Mouse (Mus musculus) mesoderm, embryonic 11.5 days (tissue): Measurements from ENCODE around the gene Scly.

Source experiments
- DNase-seq: peaks from one replicate; pipeline ENCODE4 v3.0.0-alpha.2; 2012; ENCODE audit warnings: low read depth, low spot score

Scly gene

GRCm38 (mm10) chr1:91297799-91298744 is at the start of gene Scly:
Scly (plus strand) TSS chr1:91298338.
- DNase-seq = peak; percentile 93

- DNase-seq = no peak
Observed at GRCm38 (mm10) chr1:91248970-91249369, 49.2 kb upstream of the Scly start.

GRCm38 (mm10) chr1:91249564-91250414 is 48.3 kb upstream of the Scly start, which contains the start of gene Ube2f:
Ube2f (plus strand) TSS chr1:91250304.
- peak; percentile 98 for DNase-seq

GRCm38 (mm10) chr1:91250415-91251147 is 47.6 kb upstream of the Scly start:
- no peak for DNase-seq

- DNase-seq = no peak
Observed at GRCm38 (mm10) chr1:91251148-91251650, 46.9 kb upstream of the Scly start.

- DNase-seq = no peak
Observed at GRCm38 (mm10) chr1:91251927-91252326, 46.2 kb upstream of the Scly start.

- DNase-seq = no peak
Observed at GRCm38 (mm10) chr1:91257918-91258317, 40.2 kb upstream of the Scly start.

GRCm38 (mm10) chr1:91259794-91260193 is 38.3 kb upstream of the Scly start:
- DNase-seq = no peak

- no peak for DNase-seq
Observed at GRCm38 (mm10) chr1:91262508-91262907, 35.6 kb upstream of the Scly start.

GRCm38 (mm10) chr1:91272260-91272659 is 25.9 kb upstream of the Scly start:
- DNase-seq = no peak

GRCm38 (mm10) chr1:91276581-91276980 is 21.6 kb upstream of the Scly start:
- no peak for DNase-seq

- no peak for DNase-seq
Observed at GRCm38 (mm10) chr1:91277480-91277879, 20.7 kb upstream of the Scly start.

GRCm38 (mm10) chr1:91278410-91279119 is 19.6 kb upstream of the Scly start:
- no peak for DNase-seq

- no peak for DNase-seq
Observed at GRCm38 (mm10) chr1:91279126-91279525, 19.0 kb upstream of the Scly start.

GRCm38 (mm10) chr1:91282582-91282981 is 15.6 kb upstream of the Scly start:
- DNase-seq = no peak

GRCm38 (mm10) chr1:91289375-91289774 is 8.8 kb upstream of the Scly start:
- DNase-seq = no peak

- DNase-seq = no peak
Observed at GRCm38 (mm10) chr1:91292101-91292825, 5.9 kb upstream of the Scly start.

- DNase-seq = no peak
Observed at GRCm38 (mm10) chr1:91295544-91295943, 2.6 kb upstream of the Scly start.

- no peak for DNase-seq
Observed at GRCm38 (mm10) chr1:91299026-91299706, 1.0 kb downstream of the Scly start.
